Mouse (Mus musculus): ENCODE measurements at regions not wholly inside any gene's neighbourhood (a gene's known extent, or its start where the extent isn't known, plus 50 kb on each side); places are given as distances from the start of the nearest gene placed in this dataset.

DNA sequence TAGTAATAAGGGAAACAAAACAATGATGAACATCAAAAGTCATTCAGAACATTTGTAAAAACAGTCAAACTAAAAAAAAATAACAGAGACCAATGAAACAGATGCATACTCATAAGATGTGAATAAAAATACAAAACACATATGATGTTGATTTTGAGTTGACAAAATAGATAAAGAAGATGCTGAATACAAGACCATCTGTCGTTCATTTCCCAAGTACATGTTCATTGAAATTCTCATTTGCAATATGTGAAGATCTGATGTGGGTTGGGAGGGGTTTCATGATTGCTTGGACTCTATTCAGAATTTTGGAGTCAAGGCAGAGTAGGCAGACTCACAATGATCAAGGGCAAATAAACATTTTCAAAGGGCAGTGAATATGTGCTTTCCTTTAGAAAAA lies 536.5 kb downstream of the Slc22a22 start:
- no peak for TF ChIP-seq POLR2A (IDR thresholded peaks at IDR 0.05; ENCODE audit: extremely low read depth, insufficient read depth, low read length)
- no peak for TF ChIP-seq CTCF (IDR thresholded peaks at IDR 0.05; ENCODE audit: low read depth, low read length)
- Histone ChIP-seq H3K79me2 (ENCODE audit: control insufficient read depth, insufficient read depth, low read length) (no peaks in the 10 kb centered on the region), H3K4me1 (ENCODE audit: control insufficient read depth, insufficient read depth, low read length) (no peaks in the 10 kb centered on the region), H3K4me3 (ENCODE audit: insufficient read depth, low read depth, low read length) (no peak overlapping the region), H3K27ac (replicated peaks; ENCODE audit: insufficient read depth, low read depth, low read length) (no peak overlapping the region), H3K36me3 (ENCODE audit: control insufficient read depth, insufficient read depth, low read length) (no peaks in the 10 kb centered on the region), H3K27me3 (ENCODE audit: control insufficient read depth, insufficient read depth, low read length) (no peaks in the 10 kb centered on the region), H3K9ac (ENCODE audit: low read depth, low read length) (no peak overlapping the region)
- WGBS, result 84% methylated on average over 1 of the region's 1 CpGs
- no peak for DNase-seq (ENCODE audit: extremely low read depth, low read depth, low spot score)

DNA sequence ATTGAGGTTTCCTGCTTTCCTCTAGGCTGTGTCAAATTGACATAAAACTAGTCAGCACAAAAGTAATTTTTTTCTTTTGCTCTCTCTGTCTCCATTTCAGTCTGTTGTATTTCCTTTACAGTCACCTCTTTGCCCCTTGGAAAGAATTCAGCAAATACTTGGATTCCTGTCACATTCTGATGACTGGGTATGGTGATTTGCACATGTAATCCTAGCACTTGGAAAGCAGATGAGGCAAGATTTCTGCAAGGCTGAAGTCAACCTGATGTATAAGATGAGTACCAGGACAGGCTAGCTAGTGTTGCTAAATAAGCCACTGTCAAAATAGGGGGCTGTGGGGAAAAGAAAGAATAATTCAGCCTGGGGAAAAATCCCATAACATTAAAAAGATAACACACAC lies 580.9 kb downstream of the Slc22a22 start:
- H3K27me3 ChIP-seq (ENCODE audit: control insufficient read depth, insufficient read depth, low read length), result no peaks in the 10 kb centered on the region
- no peak overlapping the region for H3K9ac ChIP-seq (ENCODE audit: low read depth, low read length)

GRCm38 (mm10) chr15:56881501-56881900 lies 595.9 kb downstream of the Slc22a22 start:
- Histone ChIP-seq H3K4me1 (ENCODE audit: control insufficient read depth, insufficient read depth, low read length) (no peaks in the 10 kb centered on the region), H3K27ac (replicated peaks; ENCODE audit: insufficient read depth, low read depth, low read length) (no peak overlapping the region), H3K36me3 (ENCODE audit: control insufficient read depth, insufficient read depth, low read length) (no peaks in the 10 kb centered on the region), H3K27me3 (ENCODE audit: control insufficient read depth, insufficient read depth, low read length) (no peaks in the 10 kb centered on the region), H3K9ac (ENCODE audit: low read depth, low read length) (no peak overlapping the region), H3K79me2 (ENCODE audit: control insufficient read depth, insufficient read depth, low read length) (no peaks in the 10 kb centered on the region), H3K4me3 (ENCODE audit: insufficient read depth, low read depth, low read length) (no peak overlapping the region)
- TF ChIP-seq CTCF (IDR thresholded peaks at IDR 0.05; ENCODE audit: low read depth, low read length) (no peak), POLR2A (IDR thresholded peaks at IDR 0.05; ENCODE audit: extremely low read depth, insufficient read depth, low read length) (no peak)
- DNase-seq (ENCODE audit: extremely low read depth, low read depth, low spot score), result no peak
- 68% methylated on average over 5 of the region's 5 CpGs for WGBS

More for the DNA sequence above, 580.9 kb downstream of the Slc22a22 start:
- Histone ChIP-seq H3K4me3 (ENCODE audit: insufficient read depth, low read depth, low read length) (no peak overlapping the region), H3K36me3 (ENCODE audit: control insufficient read depth, insufficient read depth, low read length) (no peaks in the 10 kb centered on the region), H3K4me1 (ENCODE audit: control insufficient read depth, insufficient read depth, low read length) (no peaks in the 10 kb centered on the region), H3K79me2 (ENCODE audit: control insufficient read depth, insufficient read depth, low read length) (no peaks in the 10 kb centered on the region), H3K27ac (replicated peaks; ENCODE audit: insufficient read depth, low read depth, low read length) (no peak overlapping the region)
- DNase-seq (ENCODE audit: extremely low read depth, low read depth, low spot score), result no peak
- no peak for TF ChIP-seq POLR2A (IDR thresholded peaks at IDR 0.05; ENCODE audit: extremely low read depth, insufficient read depth, low read length)

DNA sequence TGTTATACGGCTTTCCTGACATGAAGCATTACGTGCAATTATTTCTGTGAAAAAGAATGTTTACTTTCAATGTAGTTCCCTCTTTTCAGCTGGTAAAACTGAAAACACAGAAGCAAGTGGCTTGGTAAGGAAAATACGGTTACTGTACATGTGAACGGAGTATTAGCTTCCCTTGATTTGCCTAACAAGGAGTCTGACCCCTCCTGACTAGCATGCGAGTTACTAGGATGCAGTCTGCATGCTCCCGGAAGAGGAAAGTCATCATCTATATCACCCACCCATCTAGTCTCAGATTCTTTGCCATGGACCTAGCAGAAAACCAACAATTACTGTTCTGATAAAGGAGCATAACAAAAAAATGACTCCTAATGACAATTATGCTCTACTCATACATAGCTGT lies 611.5 kb downstream of the Slc22a22 start:
- H3K4me1 ChIP-seq (ENCODE audit: control insufficient read depth, insufficient read depth, low read length), result no peaks in the 10 kb centered on the region
- DNase-seq (ENCODE audit: extremely low read depth, low read depth, low spot score), result no peak
- no peaks in the 10 kb centered on the region for H3K36me3 ChIP-seq (ENCODE audit: control insufficient read depth, insufficient read depth, low read length)
- H3K27me3 ChIP-seq (ENCODE audit: control insufficient read depth, insufficient read depth, low read length), result no peaks in the 10 kb centered on the region
- H3K27ac ChIP-seq (replicated peaks; ENCODE audit: insufficient read depth, low read depth, low read length), result no peak overlapping the region
- no peak overlapping the region for H3K4me3 ChIP-seq (ENCODE audit: insufficient read depth, low read depth, low read length)
- H3K9ac ChIP-seq (ENCODE audit: low read depth, low read length), result no peak overlapping the region
- no peaks in the 10 kb centered on the region for H3K79me2 ChIP-seq (ENCODE audit: control insufficient read depth, insufficient read depth, low read length)
- TF ChIP-seq CTCF (IDR thresholded peaks at IDR 0.05; ENCODE audit: low read depth, low read length) (no peak), POLR2A (IDR thresholded peaks at IDR 0.05; ENCODE audit: extremely low read depth, insufficient read depth, low read length) (no peak)
- 87% methylated on average over 6 of the region's 6 CpGs for WGBS

- Histone ChIP-seq H3K36me3 (ENCODE audit: control insufficient read depth, insufficient read depth, low read length) (no peaks in the 10 kb centered on the region), H3K4me1 (ENCODE audit: control insufficient read depth, insufficient read depth, low read length) (no peaks in the 10 kb centered on the region), H3K27ac (replicated peaks; ENCODE audit: insufficient read depth, low read depth, low read length) (no peak overlapping the region), H3K4me3 (ENCODE audit: insufficient read depth, low read depth, low read length) (no peak overlapping the region), H3K27me3 (ENCODE audit: control insufficient read depth, insufficient read depth, low read length) (no peaks in the 10 kb centered on the region), H3K9ac (ENCODE audit: low read depth, low read length) (no peak overlapping the region), H3K79me2 (ENCODE audit: control insufficient read depth, insufficient read depth, low read length) (no peaks in the 10 kb centered on the region)
- no peak for TF ChIP-seq CTCF (IDR thresholded peaks at IDR 0.05; ENCODE audit: low read depth, low read length)
- no peak for TF ChIP-seq POLR2A (IDR thresholded peaks at IDR 0.05; ENCODE audit: extremely low read depth, insufficient read depth, low read length)
- WGBS, result 56% methylated on average over 4 of the region's 4 CpGs
- no peak for DNase-seq (ENCODE audit: extremely low read depth, low read depth, low spot score)
Measured at GRCm38 (mm10) chr15:56865035-56865804, 612.2 kb downstream of the Slc22a22 start.

DNA sequence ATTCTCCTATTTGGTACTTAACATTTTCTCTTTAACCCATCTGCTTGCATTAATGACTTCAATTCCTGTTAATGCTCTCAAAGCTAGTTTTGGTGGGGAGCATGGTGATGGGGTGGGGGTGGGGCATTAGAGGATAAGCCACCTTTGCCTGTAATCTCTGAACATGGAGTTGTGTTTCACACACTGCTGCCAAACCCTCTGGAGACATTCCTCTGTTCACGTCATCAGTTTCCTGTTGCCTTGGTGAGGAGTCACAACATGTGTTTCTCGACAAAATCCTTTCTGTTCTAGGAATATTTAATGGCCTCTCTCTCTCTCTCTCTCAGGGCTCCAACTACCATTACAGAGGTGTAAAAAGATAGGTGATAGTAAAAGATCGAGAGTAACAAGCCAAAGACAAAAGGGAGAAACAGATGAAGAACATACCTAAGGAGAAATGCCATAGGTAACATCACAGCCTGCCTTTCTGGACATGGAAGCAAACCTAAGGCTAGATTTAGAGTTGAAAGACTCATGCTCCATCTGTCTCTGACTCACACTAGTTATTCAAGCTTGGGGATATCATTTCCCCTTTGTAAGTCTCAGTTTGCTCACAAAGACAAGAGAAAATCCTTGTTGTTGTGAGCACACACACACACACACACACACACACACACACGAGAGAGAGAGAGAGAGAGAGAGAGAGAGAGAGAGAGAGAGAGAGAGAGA lies 618.6 kb downstream of the Slc22a22 start:
- no peaks in the 10 kb centered on the region for H3K79me2 ChIP-seq (ENCODE audit: control insufficient read depth, insufficient read depth, low read length)
- DNase-seq (ENCODE audit: extremely low read depth, low read depth, low spot score), result no peak
- H3K9ac ChIP-seq (ENCODE audit: low read depth, low read length), result no peak overlapping the region
- TF ChIP-seq CTCF (IDR thresholded peaks at IDR 0.05; ENCODE audit: low read depth, low read length), result no peak
- TF ChIP-seq POLR2A (IDR thresholded peaks at IDR 0.05; ENCODE audit: extremely low read depth, insufficient read depth, low read length), result no peak
- WGBS, result 50% methylated on average over 4 of the region's 4 CpGs
- H3K36me3 ChIP-seq (ENCODE audit: control insufficient read depth, insufficient read depth, low read length), result no peaks in the 10 kb centered on the region
- H3K27me3 ChIP-seq (ENCODE audit: control insufficient read depth, insufficient read depth, low read length), result no peaks in the 10 kb centered on the region
- H3K4me3 ChIP-seq (ENCODE audit: insufficient read depth, low read depth, low read length), result no peak overlapping the region
- no peak overlapping the region for H3K27ac ChIP-seq (replicated peaks; ENCODE audit: insufficient read depth, low read depth, low read length)
- H3K4me1 ChIP-seq (ENCODE audit: control insufficient read depth, insufficient read depth, low read length), result no peaks in the 10 kb centered on the region
